Mouse (Mus musculus) embryonic facial prominence, embryonic 11.5 days (tissue): ENCODE measurements at regions not wholly inside any gene's neighbourhood (a gene's known extent, or its start where the extent isn't known, plus 50 kb on each side); places are given as distances from the start of the nearest gene placed in this dataset.

Source experiments
- ATAC-seq: fragments of 200-750 bp; cut with Nextera tagmentation; replicated peaks from 2 replicates; pipeline ENCODE4 v1.8.0; 2017; ENCODE audit warnings: low read depth; ENCODE audit not compliant: insufficient number of reproducible peaks, low FRiP score, low TSS enrichment
- DNase-seq: peaks from one replicate; pipeline ENCODE4 v3.0.0-alpha.2; 2015; ENCODE audit warnings: low spot score
- H3K27ac ChIP-seq: fragments of 300-500 bp; sonication (generic); replicated peaks from 2 replicates; pipeline ENCODE4 v1.5.1; 2014; ENCODE audit warnings: mild to moderate bottlenecking, low read depth, low read length, control low read depth
- H3K27me3 ChIP-seq: fragments of 300-500 bp; sonication (generic); 2 replicates; pipeline ENCODE4 v1.6.1; 2014; ENCODE audit warnings: mild to moderate bottlenecking, low read length, moderate library complexity, mixed read lengths; ENCODE audit not compliant: control insufficient read depth, insufficient read depth
- H3K36me3 ChIP-seq: fragments of 300-500 bp; sonication (generic); replicated peaks from 2 replicates; pipeline ENCODE4 v1.6.1; 2014; ENCODE audit warnings: low read depth, mild to moderate bottlenecking, low read length, moderate library complexity, mixed read lengths; ENCODE audit not compliant: control insufficient read depth, insufficient read depth
- H3K4me1 ChIP-seq: fragments of 300-500 bp; sonication (generic); 2 replicates; pipeline ENCODE4 v1.6.1; 2014; ENCODE audit warnings: low read length, mixed read lengths; ENCODE audit not compliant: control insufficient read depth, insufficient read depth
- H3K4me2 ChIP-seq: fragments of 300-500 bp; sonication (generic); 2 replicates; pipeline ENCODE4 v1.6.1; 2014; ENCODE audit warnings: low read depth, mild to moderate bottlenecking, control low read depth, low read length, moderate library complexity
- H3K4me3 ChIP-seq: fragments of 300-500 bp; sonication (generic); 2 replicates; pipeline ENCODE4 v1.5.1; 2014; ENCODE audit warnings: low read depth, low read length, control low read depth
- H3K9ac ChIP-seq: fragments of 300-500 bp; sonication (generic); replicated peaks from 2 replicates; pipeline ENCODE4 v1.6.1; 2014; ENCODE audit warnings: mild to moderate bottlenecking, control low read depth, low read length
- H3K9me3 ChIP-seq: fragments of 300-500 bp; sonication (generic); replicated peaks from 2 replicates; pipeline ENCODE4 v1.6.1; 2016; ENCODE audit warnings: mild to moderate bottlenecking, low read length, inconsistent platforms, mixed read lengths; ENCODE audit not compliant: control insufficient read depth
- WGBS: fragments of 180-500 bp; shearing (Covaris S2); extraction: QIAGEN DNeasy Blood & Tissue Kit; methylation state at CpG from one replicate; pipeline ENCODE4 v1.1.7; 2014; 5-methylcytosine and 5-hydroxymethylcytosine counted together

DNA sequence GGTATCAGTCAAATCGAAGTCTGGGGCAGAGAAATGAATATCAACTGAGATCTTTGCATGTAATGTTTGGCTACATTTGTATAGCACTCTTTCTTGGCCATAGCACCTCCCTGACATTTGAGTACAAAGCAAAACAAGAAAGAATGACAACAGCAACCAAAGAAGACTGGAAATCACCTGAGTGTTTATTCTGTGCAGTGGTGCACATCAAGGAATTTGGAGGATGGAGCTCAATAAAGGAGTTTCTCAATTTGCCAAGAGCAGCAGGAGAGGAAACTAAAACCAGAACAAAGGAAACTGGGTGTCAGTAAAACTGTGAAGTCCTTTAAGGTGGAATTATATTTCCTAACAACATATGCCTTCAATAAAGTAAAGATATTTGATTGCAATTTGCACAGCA lies 426.2 kb upstream of the Slit2 start:
- H3K4me1 ChIP-seq = no peaks in the 10 kb centered on the region
- WGBS = 75% methylated on average over 1 of the region's 1 CpGs
- H3K9me3 ChIP-seq = no peaks in the 10 kb centered on the region
- no peak overlapping the region for H3K9ac ChIP-seq
- DNase-seq (no peak), ATAC-seq (no peak; the same call in 1 of the 2 replicates)
- H3K4me2 ChIP-seq = no peak overlapping the region
- H3K4me3 ChIP-seq = no peak overlapping the region
- H3K27ac ChIP-seq = no peak overlapping the region
- no peaks in the 10 kb centered on the region for H3K27me3 ChIP-seq
- H3K36me3 ChIP-seq = no peaks in the 10 kb centered on the region

DNA sequence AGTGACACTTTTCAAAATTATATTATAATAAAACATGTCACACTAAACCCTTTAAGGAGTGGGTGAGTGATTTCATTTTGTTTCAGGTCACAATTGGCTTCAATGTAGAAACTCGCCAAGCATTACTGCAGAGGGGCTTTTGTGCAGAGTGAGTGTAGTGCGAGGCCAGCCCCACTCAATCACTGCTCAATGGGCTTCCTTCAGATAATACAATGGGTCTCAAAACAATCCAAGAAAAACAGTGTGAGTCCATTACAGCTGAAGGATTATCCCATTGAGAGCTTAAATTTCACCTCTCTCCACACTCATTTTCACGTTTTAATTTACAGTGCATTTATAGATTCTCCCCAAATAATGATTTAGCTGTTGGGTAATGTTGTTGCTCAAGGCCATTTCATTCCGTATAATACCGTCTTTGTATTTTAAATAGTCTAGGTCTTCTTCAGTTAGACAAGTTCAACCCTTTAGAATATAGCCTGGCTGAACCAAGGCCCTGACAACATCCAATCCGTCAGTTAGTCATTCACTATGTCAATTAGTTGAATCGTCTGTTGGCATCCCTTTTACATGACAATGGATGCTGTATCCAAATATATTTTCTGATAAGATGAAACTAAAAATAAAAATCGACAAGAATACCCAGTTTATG lies 425.7 kb upstream of the Slit2 start:
- DNase-seq = peak; percentile 35
- Histone ChIP-seq H3K9me3 (no peaks in the 10 kb centered on the region), H3K4me2 (no peak overlapping the region), H3K36me3 (no peaks in the 10 kb centered on the region), H3K27me3 (no peaks in the 10 kb centered on the region), H3K27ac (no peak overlapping the region), H3K4me1 (no peaks in the 10 kb centered on the region), H3K4me3 (no peak overlapping the region), H3K9ac (no peak overlapping the region)
- WGBS = 49% methylated on average over 8 of the region's 8 CpGs
- ATAC-seq = no peak; the same call in 1 of the 2 replicates
